Mouse (Mus musculus): ENCODE measurements around the gene Ect2. TPM values are rescaled to one million over a fixed set of nuclear protein-coding genes. Genes with fewer than 3 reads are reported as not detected.

Ect2 gene
- total and polyA plus RNA-seq, 3 experiments, result 22.6 to 48.5 (median 31.5) TPM

GRCm38 (mm10) chr3:27201728-27202411 lies 48.2 kb upstream of the Ect2 start:
- TF ChIP-seq MEF2A (IDR thresholded peaks at IDR 0.05; ENCODE audit: extremely low read depth, insufficient replicate concordance, low read depth, low read length, poor library complexity, severe bottlenecking), result no peak
- TF ChIP-seq MAFK (IDR thresholded peaks at IDR 0.05; ENCODE audit: borderline replicate concordance, low read depth, low read length), result no peak
- TF ChIP-seq MYC (IDR thresholded peaks at IDR 0.05; ENCODE audit: low read depth, low read length), result no peak
- TF ChIP-seq POLR2AphosphoS2 (IDR thresholded peaks at IDR 0.05; ENCODE audit: low read length), result no peak
- no peak for TF ChIP-seq HCFC1 (IDR thresholded peaks at IDR 0.05; ENCODE audit: low read depth, low read length)
- TF ChIP-seq MAX (IDR thresholded peaks at IDR 0.05; ENCODE audit: low read length), result no peak
- no peak for TF ChIP-seq RAD21 (IDR thresholded peaks at IDR 0.05; ENCODE audit: low read depth, low read length)
- no peak for TF ChIP-seq MXI1 (IDR thresholded peaks at IDR 0.05; ENCODE audit: low read depth, low read length)
- no peak for TF ChIP-seq SMC3 (IDR thresholded peaks at IDR 0.05; ENCODE audit: low read depth, low read length)
- TF ChIP-seq GABPA (IDR thresholded peaks at IDR 0.05; ENCODE audit: low read depth, low read length), result no peak
- TF ChIP-seq POLR2A (IDR thresholded peaks at IDR 0.05; ENCODE audit: control insufficient read depth in 1 of 2, insufficient read depth in 1 of 2, low read depth in 1 of 2, low read length in 2 of 2, poor library complexity in 1 of 2), result no peak
- no peak for TF ChIP-seq MYB (IDR thresholded peaks at IDR 0.05; ENCODE audit: low read depth, low read length)
- TF ChIP-seq CHD2 (IDR thresholded peaks at IDR 0.05; ENCODE audit: low read length), result no peak
- TF ChIP-seq BHLHE40 (IDR thresholded peaks at IDR 0.05; ENCODE audit: borderline replicate concordance, low read depth, low read length), result no peak
- TF ChIP-seq ELF1 (IDR thresholded peaks at IDR 0.05; ENCODE audit: low read depth, low read length), result no peak
- TF ChIP-seq JUND (IDR thresholded peaks at IDR 0.05; ENCODE audit: low read depth, low read length), result no peak
- TF ChIP-seq TBP (IDR thresholded peaks at IDR 0.05; ENCODE audit: low read depth, low read length), result no peak
- TF ChIP-seq UBTF (IDR thresholded peaks at IDR 0.05; ENCODE audit: borderline replicate concordance, insufficient read depth, low read depth, low read length), result no peak
- TF ChIP-seq KAT2A (conservative IDR thresholded peaks at IDR 0.05; ENCODE audit: low read depth, low read length), result no peak
- no peak for TF ChIP-seq ETS1 (IDR thresholded peaks at IDR 0.05; ENCODE audit: low read depth, low read length)
- H3K9me3 ChIP-seq (replicated peaks; ENCODE audit: insufficient read depth, low read length), result no peaks in the 10 kb centered on the region
- H3K27me3 ChIP-seq (ENCODE audit: control insufficient read depth in 1 of 2, insufficient read depth in 2 of 2, low read length in 2 of 2), result no peaks in the 10 kb centered on the region
- no peaks in the 10 kb centered on the region for H3K4me1 ChIP-seq (ENCODE audit: control insufficient read depth in 1 of 2, insufficient read depth in 2 of 2, low read length in 2 of 2)
- H3K36me3 ChIP-seq (ENCODE audit: control insufficient read depth in 1 of 2, insufficient read depth in 2 of 2, low read length in 2 of 2), result no peaks in the 10 kb centered on the region
- H3K27ac ChIP-seq (ENCODE audit: control insufficient read depth, low read depth, low read length), result no peak overlapping the region
- H3K9ac ChIP-seq (ENCODE audit: control insufficient read depth, low read depth, low read length, poor library complexity, severe bottlenecking), result no peak overlapping the region
- DNase-seq (ENCODE audit: low read depth, low spot score), result no peak
- no peaks in the 10 kb centered on the region for H3K79me2 ChIP-seq (ENCODE audit: control insufficient read depth, insufficient read depth, low read length, poor library complexity)
- no peak overlapping the region for H3K4me3 ChIP-seq (ENCODE audit: control insufficient read depth in 1 of 2, insufficient read depth in 1 of 2, low read depth in 2 of 2, low read length in 2 of 2)

- DNase-seq (ENCODE audit: low read depth, low spot score), result no peak
- Histone ChIP-seq H3K27ac (ENCODE audit: control insufficient read depth, low read depth, low read length) (no peak overlapping the region), H3K9me3 (replicated peaks; ENCODE audit: insufficient read depth, low read length) (no peaks in the 10 kb centered on the region), H3K4me3 (ENCODE audit: control insufficient read depth in 1 of 2, insufficient read depth in 1 of 2, low read depth in 2 of 2, low read length in 2 of 2) (no peak overlapping the region), H3K9ac (ENCODE audit: control insufficient read depth, low read depth, low read length, poor library complexity, severe bottlenecking) (no peak overlapping the region), H3K27me3 (ENCODE audit: control insufficient read depth in 1 of 2, insufficient read depth in 2 of 2, low read length in 2 of 2) (no peaks in the 10 kb centered on the region), H3K36me3 (ENCODE audit: control insufficient read depth in 1 of 2, insufficient read depth in 2 of 2, low read length in 2 of 2) (peaks cover 0 to 13% of the 10 kb centered on the region in 2 experiments; a peak in 2 of 4 replicates), H3K4me1 (ENCODE audit: control insufficient read depth in 1 of 2, insufficient read depth in 2 of 2, low read length in 2 of 2) (peaks cover 4 to 16% of the 10 kb centered on the region in 2 experiments), H3K79me2 (ENCODE audit: control insufficient read depth, insufficient read depth, low read length, poor library complexity) (no peaks in the 10 kb centered on the region)
- TF ChIP-seq HCFC1 (IDR thresholded peaks at IDR 0.05; ENCODE audit: low read depth, low read length) (no peak), GABPA (IDR thresholded peaks at IDR 0.05; ENCODE audit: low read depth, low read length) (no peak), E2F4 (IDR thresholded peaks at IDR 0.05; ENCODE audit: borderline replicate concordance, low read depth, low read length) (no peak), MEF2A (IDR thresholded peaks at IDR 0.05; ENCODE audit: extremely low read depth, insufficient replicate concordance, low read depth, low read length, poor library complexity, severe bottlenecking) (no peak), GATA1 (IDR thresholded peaks at IDR 0.05; ENCODE audit: low read depth, low read length) (no peak), POLR2A (IDR thresholded peaks at IDR 0.05; ENCODE audit: control insufficient read depth in 1 of 2, insufficient read depth in 1 of 2, low read depth in 1 of 2, low read length in 2 of 2, poor library complexity in 1 of 2) (no peak), ETS1 (IDR thresholded peaks at IDR 0.05; ENCODE audit: low read depth, low read length) (no peak)
Observed at GRCm38 (mm10) chr3:27199120-27199519, 45.4 kb upstream of the Ect2 start.

Measured in MEL (cell line).